ENCODE assay signal across 25 mouse cellular contexts in the genomic region with DNA sequence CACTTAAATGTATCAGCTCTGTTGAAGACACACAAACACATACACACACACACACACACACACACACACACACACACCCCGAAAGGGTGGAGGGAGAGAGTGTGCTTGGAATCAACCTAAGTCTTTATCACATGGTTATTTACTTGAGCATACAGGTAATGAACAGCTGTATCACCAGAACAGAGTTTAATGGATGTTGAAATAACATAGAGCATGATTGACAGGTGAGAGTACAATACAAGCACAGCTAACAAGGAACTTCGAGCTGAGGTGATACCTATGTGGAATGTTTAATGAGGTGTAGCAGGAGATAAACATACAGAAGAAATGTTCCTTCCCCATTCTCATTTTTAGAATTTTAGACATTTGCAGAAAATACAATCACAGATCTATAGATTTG.
"Had no signal": no experiment of that assay in that cellular context is flagged by ENCODE, and none has a peak within 500 bp of the region (broad histone marks: within the 10 kb centered on the region; RNA-seq: fewer than 3 reads in every experiment).

No protein-coding gene starts in this region.

- H3K4me1 ChIP-seq: heart, embryonic 13.5 days; heart, embryonic 15.5 days; hindbrain, embryonic 10.5 days; hindbrain, embryonic 12.5 days; intestine, embryonic 15.5 days; limb, embryonic 15.5 days had no signal

- H3K36me3 ChIP-seq: heart, embryonic 13.5 days; heart, embryonic 15.5 days; hindbrain, embryonic 10.5 days; hindbrain, embryonic 12.5 days; intestine, embryonic 15.5 days; limb, embryonic 13.5 days; limb, embryonic 15.5 days had no signal

- H3K27me3 ChIP-seq: heart, embryonic 13.5 days; heart, embryonic 15.5 days; hindbrain, embryonic 12.5 days; intestine, embryonic 15.5 days; limb, embryonic 13.5 days; limb, embryonic 15.5 days had no signal

- DNase-seq: gastrocnemius, postnatal 14 days; gastrocnemius, postnatal 36 days; heart, adult 11 months; heart, adult 2 months; heart, postnatal 4 days; kidney, adult 18-20 months; kidney, adult 8-10 months; kidney, postnatal 10 days; kidney, postnatal 25 days; kidney, postnatal 4 days; left cerebral cortex, postnatal 4 days had no signal

- H3K27ac ChIP-seq: heart, adult 2 months; heart, embryonic 13.5 days; heart, embryonic 15.5 days; hindbrain, embryonic 10.5 days; hindbrain, embryonic 12.5 days; hindbrain, embryonic 14.5 days; intestine, embryonic 15.5 days; layer of hippocampus, adult 2 months; left cerebral cortex, adult 2 months; limb, embryonic 13.5 days; limb, embryonic 15.5 days had no signal

- H3K9ac ChIP-seq: heart, embryonic 13.5 days; heart, embryonic 15.5 days; hindbrain, embryonic 12.5 days; hindbrain, embryonic 14.5 days; intestine, embryonic 15.5 days; limb, embryonic 13.5 days; limb, embryonic 15.5 days had no signal

- H3K4me2 ChIP-seq: heart, embryonic 11.5 days; heart, embryonic 13.5 days; heart, embryonic 15.5 days; hindbrain, embryonic 12.5 days; hindbrain, embryonic 14.5 days; intestine, embryonic 15.5 days; limb, embryonic 13.5 days; limb, embryonic 15.5 days had no signal

- ATAC-seq: hindbrain, embryonic 16.5 days; inflammation-experienced regulatory T-cells, adult 6 months; intestine, embryonic 15.5 days; intestine, postnatal 0 days had no signal

- H3K9me3 ChIP-seq: heart, embryonic 13.5 days; heart, embryonic 15.5 days; hindbrain, embryonic 10.5 days; hindbrain, embryonic 12.5 days; intestine, embryonic 15.5 days; limb, embryonic 13.5 days; limb, embryonic 15.5 days had no signal

- H3K4me3 ChIP-seq: heart, adult 2 months; heart, embryonic 13.5 days; heart, embryonic 15.5 days; hindbrain, embryonic 10.5 days; hindbrain, embryonic 12.5 days; intestine, embryonic 15.5 days; layer of hippocampus, adult 2 months; left cerebral cortex, adult 2 months; limb, embryonic 13.5 days; limb, embryonic 15.5 days had no signal
